Mouse (Mus musculus): ENCODE data around the gene Irx3.

DNA sequence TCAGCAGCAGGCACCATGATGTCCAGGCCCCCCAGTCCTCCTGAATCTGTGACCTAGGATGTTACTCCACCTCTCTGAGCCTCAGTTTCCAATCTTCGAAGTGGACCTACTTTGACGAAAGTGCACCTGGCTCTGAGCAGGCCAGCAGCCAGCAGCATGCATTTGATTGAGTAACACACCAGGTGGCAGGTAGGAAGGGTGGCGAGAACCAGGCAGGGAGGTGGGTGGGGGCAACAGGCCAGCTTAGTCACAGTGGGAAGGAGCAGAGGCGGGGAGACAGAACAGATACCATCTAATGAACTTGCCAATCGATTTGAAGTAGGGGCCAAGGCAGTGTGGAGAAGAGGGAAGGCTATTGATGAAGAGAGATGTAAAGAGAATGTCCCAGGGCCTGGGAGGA, 18.9 kb downstream of the Irx3 start:
- TF ChIP-seq POLR2A (IDR thresholded peaks at IDR 0.05; ENCODE audit: low read depth, low read length) (no peak), CTCF (IDR thresholded peaks at IDR 0.05; ENCODE audit: borderline replicate concordance, insufficient read depth, low read length) (no peak)

Data from embryonic fibroblast, embryonic 13.5 days (primary cell).